Mouse (Mus musculus) frontal cortex, postnatal 36 days (tissue): ENCODE measurements around the gene Smg8.

Source experiments
- DNase-seq, 2 experiments: peaks; one replicate each; pipeline ENCODE4 v3.0.0; 2022; ENCODE audit warnings: low spot score in 2 of 2

Gene Smg8

DNA sequence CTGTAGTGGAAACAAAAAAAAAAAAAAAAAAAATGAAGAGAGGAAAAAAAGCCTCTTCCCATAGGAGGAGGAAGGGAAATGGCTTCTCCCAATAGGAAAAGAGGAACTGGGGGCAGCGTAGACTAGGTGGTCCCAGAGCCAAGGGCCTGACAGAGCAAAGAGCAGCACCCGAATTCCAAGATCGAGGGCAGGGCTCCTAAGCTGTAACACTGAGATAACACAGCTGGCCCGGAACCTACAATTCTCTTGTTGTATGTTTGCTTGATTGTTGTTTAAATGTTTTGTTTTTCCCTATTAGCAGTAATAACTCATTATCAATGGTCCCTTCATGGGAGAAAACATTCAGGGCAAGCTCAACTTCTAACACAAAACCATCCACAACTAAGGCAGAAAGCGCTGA is 39.6 kb downstream of the Smg8 start:
- DNase-seq, result no peak

DNA sequence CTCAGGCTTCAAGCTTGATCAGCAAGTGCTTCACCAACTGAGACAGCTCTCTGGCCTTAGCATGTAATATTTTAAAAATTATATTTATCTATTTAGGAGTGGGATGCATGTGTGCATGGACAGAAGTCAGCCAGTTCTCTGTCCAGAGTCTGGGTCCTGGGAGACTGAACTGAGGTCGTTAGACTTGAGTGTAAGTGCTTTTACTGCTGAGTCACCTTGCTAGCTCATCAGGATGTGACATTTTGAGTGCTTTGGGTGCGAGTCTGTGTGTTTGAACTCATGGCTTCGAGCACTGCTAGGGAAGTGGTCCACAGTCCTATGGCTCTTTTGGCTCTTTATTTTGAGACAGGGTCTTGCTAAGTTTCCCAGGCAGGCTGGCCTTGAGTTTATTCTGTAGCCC is 43.5 kb downstream of the Smg8 start:
- no peak for DNase-seq

DNA sequence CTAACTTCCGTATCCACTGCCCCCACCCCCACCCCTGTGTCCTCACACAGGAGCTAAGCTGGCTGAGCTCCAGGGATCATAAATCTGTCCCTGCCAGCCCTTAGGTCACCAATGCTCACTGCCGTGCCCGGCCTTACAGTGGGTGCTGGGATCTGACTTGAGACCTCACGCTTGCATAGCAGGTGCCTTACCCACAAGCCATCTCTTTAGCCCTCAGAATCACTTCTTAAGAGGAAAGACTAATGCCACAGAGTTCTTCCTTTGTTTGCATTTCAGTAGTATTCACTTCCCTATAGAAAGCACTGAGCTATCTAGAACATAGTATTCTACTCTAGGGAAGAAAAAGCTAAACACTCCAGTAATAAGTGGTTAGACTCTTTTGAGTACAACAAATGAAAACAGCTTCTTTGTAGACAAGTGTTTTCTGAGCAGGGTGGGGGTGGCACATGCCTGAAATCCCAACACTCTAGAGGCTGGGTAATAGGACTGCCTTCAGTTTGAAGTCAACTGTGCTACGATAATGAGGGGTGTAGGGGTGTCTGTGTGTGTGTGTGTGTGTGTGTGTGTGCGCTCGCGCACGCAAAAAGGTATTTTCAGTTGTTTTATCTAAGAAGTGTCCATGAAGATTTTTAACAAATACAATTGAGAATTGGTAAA is 47.1 kb downstream of the Smg8 start:
- DNase-seq, result no peak

DNA sequence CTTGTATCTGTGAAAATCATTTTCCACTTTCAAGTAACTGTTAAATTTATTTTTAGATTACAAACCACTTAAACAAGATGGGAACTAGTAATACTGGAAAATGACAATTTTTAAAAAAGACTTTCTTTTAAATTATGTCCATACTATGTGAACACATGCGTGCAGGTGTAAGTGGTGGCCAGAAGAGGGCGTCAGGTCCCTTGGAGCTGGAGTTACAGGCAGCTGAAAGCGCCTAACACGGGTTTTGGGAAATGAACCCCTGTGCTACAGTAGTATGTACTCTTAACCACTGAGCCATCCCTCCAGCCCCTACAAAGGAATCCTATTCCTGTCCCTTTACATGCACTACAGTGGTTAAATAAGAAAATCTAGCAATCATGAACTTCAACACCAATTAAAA is 50.4 kb downstream of the Smg8 start:
- DNase-seq, result no peak

DNA sequence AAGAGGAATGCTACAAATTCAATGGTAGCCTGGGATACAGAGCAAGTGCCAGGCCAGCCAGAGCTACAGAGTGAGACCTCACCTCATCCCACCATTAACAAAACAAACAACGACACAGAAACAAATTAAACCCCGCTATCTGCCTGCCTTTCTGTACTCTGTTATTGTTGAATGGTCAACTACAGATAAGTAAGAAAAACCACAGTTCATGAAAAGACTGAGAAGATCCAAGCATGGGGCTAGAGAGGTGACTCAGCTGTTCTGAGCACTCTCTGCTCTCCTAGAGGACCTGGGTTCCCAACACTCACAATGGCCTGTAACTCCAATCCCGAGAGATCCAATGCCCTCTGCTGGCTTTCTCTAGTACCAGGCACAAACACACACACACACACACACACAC is 58.4 kb downstream of the Smg8 start:
- DNase-seq, result no peak
